Mouse (Mus musculus) neural tube, embryonic 10.5 days (tissue): ENCODE measurements around the gene Cdk15.
A peak's percentile ranks its signal among the peaks of the same experiment; 100 is the strongest.

Experiments
- DNase-seq: peaks from one replicate; pipeline ENCODE4 v3.0.0-alpha.2; 2017; ENCODE audit warnings: low spot score; ENCODE audit errors: extremely low spot score

The Cdk15 gene

GRCm38 (mm10) chr1:59256751-59257231 is at the start of gene Cdk15:
Gene Cdk15, plus strand, starts transcription at chr1:59256906.
- DNase-seq: peak; percentile 32

DNA sequence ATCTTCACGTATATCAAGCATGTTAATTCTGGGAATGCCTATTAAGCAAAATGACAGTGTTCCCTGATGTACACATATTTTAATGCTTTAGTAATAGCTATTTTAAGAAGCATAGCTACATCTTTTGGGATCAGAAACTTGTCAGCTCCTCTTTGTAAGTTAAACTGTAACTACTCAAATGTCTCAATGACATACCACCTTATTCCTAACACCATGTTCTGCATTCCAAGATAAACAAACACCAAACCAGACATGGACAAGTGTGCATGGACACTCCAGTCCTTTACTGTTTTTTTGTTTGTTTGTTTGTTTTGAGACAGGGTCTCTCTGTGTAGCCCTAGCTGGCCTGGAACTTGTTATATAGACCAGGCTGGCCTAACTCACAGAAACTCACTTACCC is 48.4 kb upstream of the Cdk15 start:
- DNase-seq: no peak

DNA sequence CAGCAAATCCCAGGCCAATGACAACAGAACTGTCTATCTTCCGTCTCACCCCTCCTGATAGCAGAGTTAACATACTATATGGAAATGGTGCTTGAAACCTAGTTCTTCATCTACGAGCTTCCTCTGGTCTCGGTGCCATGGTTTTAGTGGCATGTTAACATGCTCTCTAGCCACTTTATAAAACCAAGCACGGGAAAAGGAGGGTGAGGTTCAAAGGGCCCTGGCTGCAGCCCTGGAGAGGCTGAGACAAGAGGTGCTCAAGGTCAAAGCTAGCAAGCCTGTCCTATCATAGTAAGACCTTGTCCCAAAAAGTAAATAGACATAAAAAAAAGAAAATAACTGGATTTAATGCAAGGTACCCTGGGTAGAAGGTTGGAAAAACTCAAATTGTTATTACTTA is 45.1 kb upstream of the Cdk15 start:
- no peak for DNase-seq

- no peak for DNase-seq
Observed at GRCm38 (mm10) chr1:59212076-59212779, 44.5 kb upstream of the Cdk15 start.

- DNase-seq: no peak
Observed at GRCm38 (mm10) chr1:59212951-59213350, 43.8 kb upstream of the Cdk15 start.

GRCm38 (mm10) chr1:59215446-59215845 is 41.3 kb upstream of the Cdk15 start:
- no peak for DNase-seq

GRCm38 (mm10) chr1:59220371-59220770 is 36.3 kb upstream of the Cdk15 start:
- DNase-seq: no peak

- DNase-seq: no peak
Observed at GRCm38 (mm10) chr1:59221591-59221990, 35.1 kb upstream of the Cdk15 start.

DNA sequence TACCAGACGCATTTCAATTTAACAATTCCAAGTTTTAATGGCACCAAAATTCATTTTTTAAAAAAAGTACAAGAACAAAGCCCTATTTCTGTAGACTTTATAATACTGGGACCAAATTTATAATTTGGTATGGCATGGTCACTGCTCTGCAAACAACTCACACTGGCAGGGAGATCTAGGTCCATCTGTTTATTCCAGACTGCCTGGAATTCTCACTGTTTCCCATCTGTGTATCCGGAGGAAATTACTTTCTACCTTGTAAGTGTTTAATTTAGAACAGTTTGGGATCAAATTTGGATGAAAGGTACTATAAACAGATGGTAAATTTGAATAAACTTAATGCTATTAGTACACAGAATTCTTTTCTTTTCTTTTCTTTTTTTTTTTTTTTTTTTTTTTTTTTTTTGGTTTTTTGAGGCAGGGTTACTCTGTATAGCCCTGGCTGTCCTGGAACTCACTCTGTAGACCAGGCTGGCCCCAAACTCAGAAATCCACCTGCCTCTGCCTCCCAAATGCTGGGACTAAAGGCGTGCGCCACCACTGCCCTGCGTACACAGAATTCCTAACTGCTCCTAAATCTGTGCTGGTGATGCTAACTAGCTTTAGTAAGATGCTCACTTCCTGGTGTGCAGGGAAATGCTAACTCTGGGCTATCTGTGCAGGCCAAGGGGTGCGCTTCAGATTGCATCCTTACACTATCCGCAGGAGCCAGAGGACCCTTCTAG is 34.4 kb upstream of the Cdk15 start:
- DNase-seq: no peak

DNA sequence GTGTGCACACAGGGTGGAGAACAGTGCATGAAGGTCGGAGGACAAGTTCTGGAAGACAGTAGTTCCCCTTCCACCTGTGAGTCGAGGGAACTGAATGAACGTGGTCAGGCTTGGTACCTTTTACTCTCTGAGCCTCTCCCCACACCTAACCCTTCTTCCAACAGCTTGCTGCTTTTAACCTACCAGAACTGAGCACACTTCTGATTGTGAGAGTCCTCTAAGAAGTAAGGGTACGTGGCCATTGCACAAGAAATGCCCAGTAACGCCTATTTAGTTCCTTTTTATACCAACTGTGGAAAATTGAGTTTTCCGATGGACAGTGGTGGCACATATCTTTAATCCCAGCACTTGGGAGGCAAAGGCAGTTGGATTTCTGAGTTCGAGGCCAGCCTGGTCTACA is 28.2 kb upstream of the Cdk15 start:
- no peak for DNase-seq

DNA sequence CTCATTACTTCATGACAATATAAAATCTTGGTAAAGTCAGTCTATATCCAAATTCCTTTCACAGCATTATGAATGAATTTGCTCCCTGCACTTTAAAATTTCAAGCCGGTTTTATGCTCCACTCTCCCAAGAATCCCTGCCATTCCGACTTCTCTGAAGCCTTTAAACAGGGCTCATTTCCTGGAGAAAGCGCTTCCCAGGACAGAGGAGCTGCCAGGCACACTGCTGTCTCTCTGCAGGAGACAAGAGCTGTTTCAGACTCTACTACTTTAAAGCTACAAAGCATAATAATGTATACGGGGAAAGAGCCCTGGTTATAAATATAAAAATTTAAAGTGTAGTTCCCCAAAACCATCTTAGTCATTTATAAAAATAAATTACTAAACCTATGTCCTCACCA is 27.5 kb upstream of the Cdk15 start:
- DNase-seq: no peak

- peak; percentile 100 for DNase-seq
Observed at GRCm38 (mm10) chr1:59236856-59237441, 19.8 kb upstream of the Cdk15 start, which contains the start of gene Als2. Gene Als2, minus strand, starts transcription at chr1:59237231.

- DNase-seq: peak; percentile 61
Observed at GRCm38 (mm10) chr1:59237614-59238211, 19.0 kb upstream of the Cdk15 start.

DNA sequence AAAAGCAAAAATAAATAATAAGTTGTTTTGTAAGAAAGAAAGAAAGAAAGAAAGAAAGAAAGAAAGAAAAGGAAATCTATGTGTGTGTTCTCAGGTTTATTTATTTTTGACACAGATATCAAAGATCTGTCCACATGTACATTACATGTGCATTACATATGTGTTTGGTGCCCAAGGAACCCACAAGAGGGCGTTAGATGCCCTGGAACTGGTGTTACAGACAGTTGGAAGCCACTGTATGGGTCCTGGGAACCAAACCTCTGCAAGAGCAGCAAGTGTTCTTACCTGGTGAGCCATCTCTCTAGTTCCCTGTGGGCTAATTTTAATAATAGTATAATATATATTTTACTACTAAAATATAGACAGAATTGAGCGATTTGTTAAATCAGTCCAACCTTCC is 12.9 kb upstream of the Cdk15 start:
- DNase-seq: no peak

- DNase-seq: peak; percentile 67
Observed at GRCm38 (mm10) chr1:59247602-59248001, 9.1 kb upstream of the Cdk15 start.

- no peak for DNase-seq
Observed at GRCm38 (mm10) chr1:59252762-59253161, 3.9 kb upstream of the Cdk15 start.

- peak; percentile 38 for DNase-seq
Observed at GRCm38 (mm10) chr1:59253301-59253909, 3.3 kb upstream of the Cdk15 start.

DNA sequence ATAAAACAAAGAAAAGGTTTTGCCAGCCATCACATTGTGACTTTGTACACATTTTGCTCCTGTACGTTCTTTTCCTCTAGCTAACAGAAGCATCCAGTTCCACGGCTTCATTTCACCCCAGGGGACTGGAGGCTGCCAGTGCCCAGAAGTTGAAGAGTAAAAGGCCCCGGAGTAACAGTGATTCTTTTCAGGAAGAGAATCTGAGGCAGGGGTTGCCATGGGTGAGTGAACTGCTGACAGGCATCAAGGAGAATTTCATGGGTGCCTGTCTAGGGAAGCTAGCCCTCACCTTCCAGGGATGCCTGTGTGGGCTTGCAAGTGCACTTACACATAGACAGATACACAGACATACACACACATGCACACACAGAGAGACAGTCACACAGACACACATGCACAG is 1.0 kb downstream of the Cdk15 start:
- DNase-seq: no peak

- no peak for DNase-seq
Observed at GRCm38 (mm10) chr1:59268931-59269330, 12.2 kb downstream of the Cdk15 start.

- DNase-seq: no peak
Observed at GRCm38 (mm10) chr1:59269466-59269865, 12.8 kb downstream of the Cdk15 start.

GRCm38 (mm10) chr1:59269951-59270689 is 13.4 kb downstream of the Cdk15 start:
- DNase-seq: peak; percentile 62
